Mouse (Mus musculus): ENCODE data around the gene Spen. TPM values are rescaled to one million over a fixed set of nuclear protein-coding genes. Genes with fewer than 3 reads are reported as not detected.
"Not testable (repeated sequence)": the region's sequence is repeated elsewhere in the genome, so short reads cannot be mapped to it uniquely, and the experiment has no call there.

The Spen gene
- polyA plus RNA-seq, 1 experiment from 2014 or later: 12.1 TPM

GRCm38 (mm10) chr4:141554255-141554865, 16.0 kb upstream of the Spen start:
- H3K27ac ChIP-seq (replicated peaks); H3K4me3 ChIP-seq; DNase-seq (ENCODE audit: low spot score); H3K27me3 ChIP-seq (replicated peaks; ENCODE audit: low read depth, poor library complexity, severe bottlenecking); H3K36me3 ChIP-seq (replicated peaks); H3K9me3 ChIP-seq: not testable (repeated sequence)
- 87% methylated on average over 8 of the region's 9 CpGs for WGBS
- peaks cover 24% of the 10 kb centered on the region for H3K4me1 ChIP-seq

- Histone ChIP-seq H3K4me1 (peaks cover 22% of the 10 kb centered on the region), H3K27ac (replicated peaks) (no peak overlapping the region), H3K36me3 (replicated peaks) (no peaks in the 10 kb centered on the region), H3K9me3 (no peaks in the 10 kb centered on the region), H3K27me3 (replicated peaks; ENCODE audit: low read depth, poor library complexity, severe bottlenecking) (no peaks in the 10 kb centered on the region), H3K4me3 (no peak overlapping the region)
- WGBS: 27% methylated on average over 2 of the region's 2 CpGs
- DNase-seq (ENCODE audit: low spot score): peak; percentile 49
These were observed 14.1 kb upstream of the Spen start for GRCm38 (mm10) chr4:141552484-141552883.

GRCm38 (mm10) chr4:141547299-141547698, 8.9 kb upstream of the Spen start:
- 27% methylated on average over 9 of the region's 9 CpGs for WGBS
- peak overlapping the region; percentile 99 for H3K27ac ChIP-seq (replicated peaks)
- H3K27me3 ChIP-seq (replicated peaks; ENCODE audit: low read depth, poor library complexity, severe bottlenecking): no peaks in the 10 kb centered on the region
- H3K36me3 ChIP-seq (replicated peaks): no peaks in the 10 kb centered on the region
- DNase-seq (ENCODE audit: low spot score): no peak
- H3K9me3 ChIP-seq: no peaks in the 10 kb centered on the region
- H3K4me1 ChIP-seq: peaks cover 31% of the 10 kb centered on the region
- H3K4me3 ChIP-seq: peak overlapping the region; percentile 77

GRCm38 (mm10) chr4:141546334-141547200, 8.2 kb upstream of the Spen start:
- Histone ChIP-seq H3K4me1 (peaks cover 26% of the 10 kb centered on the region), H3K27ac (replicated peaks) (peak overlapping the region; percentile 99), H3K9me3 (no peaks in the 10 kb centered on the region), H3K27me3 (replicated peaks; ENCODE audit: low read depth, poor library complexity, severe bottlenecking) (no peaks in the 10 kb centered on the region), H3K36me3 (replicated peaks) (no peaks in the 10 kb centered on the region), H3K4me3 (peak overlapping the region; percentile 77)
- peak; percentile 93 for DNase-seq (ENCODE audit: low spot score)
- WGBS: under 1% methylated on average over 98 of the region's 98 CpGs

GRCm38 (mm10) chr4:141545743-141546333, 7.4 kb upstream of the Spen start:
- peak overlapping the region; percentile 77 for H3K4me3 ChIP-seq
- H3K9me3 ChIP-seq: no peaks in the 10 kb centered on the region
- no peaks in the 10 kb centered on the region for H3K36me3 ChIP-seq (replicated peaks)
- peak overlapping the region; percentile 99 for H3K27ac ChIP-seq (replicated peaks)
- WGBS: 0% methylated on average over 55 of the region's 56 CpGs
- H3K4me1 ChIP-seq: peaks cover 26% of the 10 kb centered on the region
- peak; percentile 100 for DNase-seq (ENCODE audit: low spot score)
- H3K27me3 ChIP-seq (replicated peaks; ENCODE audit: low read depth, poor library complexity, severe bottlenecking): no peaks in the 10 kb centered on the region

- Histone ChIP-seq H3K36me3 (replicated peaks) (no peaks in the 10 kb centered on the region), H3K9me3 (no peaks in the 10 kb centered on the region), H3K27me3 (replicated peaks; ENCODE audit: low read depth, poor library complexity, severe bottlenecking) (no peaks in the 10 kb centered on the region), H3K27ac (replicated peaks) (peak overlapping the region; percentile 99), H3K4me3 (peak overlapping the region; percentile 77), H3K4me1 (peaks cover 26% of the 10 kb centered on the region)
- under 1% methylated on average over 45 of the region's 45 CpGs for WGBS
- peak; percentile 76 for DNase-seq (ENCODE audit: low spot score)
These were observed 6.8 kb upstream of the Spen start for GRCm38 (mm10) chr4:141545071-141545742.

- 41% methylated on average over 2 of the region's 2 CpGs for WGBS
- Histone ChIP-seq H3K27ac (replicated peaks) (no peak overlapping the region; the same call in 1 of the 2 replicates), H3K4me3 (peak overlapping the region; percentile 77)
These were observed 6.1 kb upstream of the Spen start for GRCm38 (mm10) chr4:141544536-141544935.

GRCm38 (mm10) chr4:141543593-141543992, 5.2 kb upstream of the Spen start:
- H3K27ac ChIP-seq (replicated peaks): no peak overlapping the region
- H3K4me3 ChIP-seq: no peak overlapping the region
- H3K4me1 ChIP-seq: peaks cover 30% of the 10 kb centered on the region
- H3K36me3 ChIP-seq (replicated peaks): no peaks in the 10 kb centered on the region
- no peak for DNase-seq (ENCODE audit: low spot score)
- WGBS: 80% methylated on average over 3 of the region's 3 CpGs
- H3K9me3 ChIP-seq: no peaks in the 10 kb centered on the region
- no peaks in the 10 kb centered on the region for H3K27me3 ChIP-seq (replicated peaks; ENCODE audit: low read depth, poor library complexity, severe bottlenecking)

More at GRCm38 (mm10) chr4:141544536-141544935, 6.1 kb upstream of the Spen start:
- no peak for DNase-seq (ENCODE audit: low spot score)
- no peaks in the 10 kb centered on the region for H3K36me3 ChIP-seq (replicated peaks)
- H3K27me3 ChIP-seq (replicated peaks; ENCODE audit: low read depth, poor library complexity, severe bottlenecking): no peaks in the 10 kb centered on the region
- peaks cover 27% of the 10 kb centered on the region for H3K4me1 ChIP-seq
- no peaks in the 10 kb centered on the region for H3K9me3 ChIP-seq

GRCm38 (mm10) chr4:141541851-141542250, 3.5 kb upstream of the Spen start:
- H3K4me3 ChIP-seq: no peak overlapping the region
- H3K4me1 ChIP-seq: peaks cover 22% of the 10 kb centered on the region
- DNase-seq (ENCODE audit: low spot score): no peak
- H3K27me3 ChIP-seq (replicated peaks; ENCODE audit: low read depth, poor library complexity, severe bottlenecking): no peaks in the 10 kb centered on the region
- 40% methylated on average over 7 of the region's 7 CpGs for WGBS
- H3K9me3 ChIP-seq: no peaks in the 10 kb centered on the region
- H3K27ac ChIP-seq (replicated peaks): no peak overlapping the region
- no peaks in the 10 kb centered on the region for H3K36me3 ChIP-seq (replicated peaks)

GRCm38 (mm10) chr4:141540844-141541243, 2.4 kb upstream of the Spen start:
- DNase-seq (ENCODE audit: low spot score): no peak
- H3K27me3 ChIP-seq (replicated peaks; ENCODE audit: low read depth, poor library complexity, severe bottlenecking): no peaks in the 10 kb centered on the region
- no peak overlapping the region for H3K4me3 ChIP-seq
- no peak overlapping the region for H3K27ac ChIP-seq (replicated peaks)
- H3K36me3 ChIP-seq (replicated peaks): no peaks in the 10 kb centered on the region
- peaks cover 32% of the 10 kb centered on the region for H3K4me1 ChIP-seq
- H3K9me3 ChIP-seq: no peaks in the 10 kb centered on the region
- WGBS: 77% methylated on average over 3 of the region's 3 CpGs

GRCm38 (mm10) chr4:141539213-141539767, 893 bp upstream of the Spen start:
- 53% methylated on average over 12 of the region's 12 CpGs for WGBS
- peaks cover 36% of the 10 kb centered on the region for H3K4me1 ChIP-seq
- no peaks in the 10 kb centered on the region for H3K27me3 ChIP-seq (replicated peaks; ENCODE audit: low read depth, poor library complexity, severe bottlenecking)
- peak overlapping the region; percentile 97 for H3K4me3 ChIP-seq
- no peaks in the 10 kb centered on the region for H3K9me3 ChIP-seq
- no peaks in the 10 kb centered on the region for H3K36me3 ChIP-seq (replicated peaks)
- DNase-seq (ENCODE audit: low spot score): no peak
- H3K27ac ChIP-seq (replicated peaks): peak overlapping the region; percentile 96
